Mouse (Mus musculus): ENCODE results near the gene 0610030E20Rik. TPM values are rescaled to one million over a fixed set of nuclear protein-coding genes. Genes with fewer than 3 reads are reported as not detected.

0610030E20Rik gene
- polyA plus RNA-seq, 1 experiment from 2014 or later = 16.8 TPM

DNA sequence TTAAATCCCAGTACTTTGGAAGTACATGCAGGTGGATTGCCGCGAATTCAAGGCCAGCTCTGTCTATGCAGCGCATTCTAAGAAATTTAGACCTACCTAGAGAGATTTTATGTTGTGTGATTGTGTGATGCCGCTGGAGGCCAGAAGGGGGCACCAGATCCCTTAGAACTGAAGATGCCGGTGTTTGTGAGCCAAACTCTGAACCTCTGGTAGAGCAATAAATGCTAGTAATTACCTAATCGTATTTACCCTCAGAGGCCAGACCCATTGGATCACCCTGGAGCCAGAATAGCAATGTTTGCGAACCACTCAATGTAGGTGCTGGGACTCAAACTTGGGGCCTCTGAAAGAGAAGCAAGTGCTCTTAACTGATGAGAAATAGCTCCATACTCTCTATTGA is 54.8 kb downstream of the 0610030E20Rik start:
- Histone ChIP-seq H3K4me1 (no peaks in the 10 kb centered on the region), H3K9me3 (no peaks in the 10 kb centered on the region), H3K4me2 (no peak overlapping the region), H3K36me3 (no peaks in the 10 kb centered on the region), H3K27me3 (replicated peaks) (no peaks in the 10 kb centered on the region), H3K9ac (no peak overlapping the region), H3K4me3 (no peak overlapping the region), H3K27ac (replicated peaks) (no peak overlapping the region)
- no peak for ATAC-seq (ENCODE audit: extremely low read depth, insufficient number of reproducible peaks, low FRiP score, low TSS enrichment)
- 31% methylated on average over 7 of the region's 7 CpGs for WGBS

Other genes with a start within 250 kb of the 0610030E20Rik start
- 50.2 and 50.8 TPM in 2 replicates for gene St3gal5, start 249.7 kb upstream of the 0610030E20Rik start, polyA plus RNA-seq (2015; fragmentation: Nextera tagmentation; extraction: Ambion mirVana)
- 13.3 and 13.7 TPM in 2 replicates for gene Atoh8, start 111.7 kb upstream of the 0610030E20Rik start, polyA plus RNA-seq (2015; fragmentation: Nextera tagmentation; extraction: Ambion mirVana)
- gene Sftpb, start 42.7 kb upstream of the 0610030E20Rik start, polyA plus RNA-seq (2015; fragmentation: Nextera tagmentation; extraction: Ambion mirVana) = 0.17 and 1.1 TPM in 2 replicates
- gene Usp39, start 2.1 kb upstream of the 0610030E20Rik start, polyA plus RNA-seq (2015; fragmentation: Nextera tagmentation; extraction: Ambion mirVana) = 30.7 TPM in 2 replicates
- 13.4 and 15.1 TPM in 2 replicates for gene Tmem150a, start 8.1 kb downstream of the 0610030E20Rik start, polyA plus RNA-seq (2015; fragmentation: Nextera tagmentation; extraction: Ambion mirVana)
- gene Rnf181, start 19.6 kb downstream of the 0610030E20Rik start, polyA plus RNA-seq (2015; fragmentation: Nextera tagmentation; extraction: Ambion mirVana) = 88.4 and 104 TPM in 2 replicates
- gene Vamp5, start 33.2 kb downstream of the 0610030E20Rik start, polyA plus RNA-seq (2015; fragmentation: Nextera tagmentation; extraction: Ambion mirVana) = 42.7 and 53.4 TPM in 2 replicates
- 127 and 150 TPM in 2 replicates for gene Vamp8, start 43.4 kb downstream of the 0610030E20Rik start, polyA plus RNA-seq (2015; fragmentation: Nextera tagmentation; extraction: Ambion mirVana)
- gene Ggcx, start 67.0 kb downstream of the 0610030E20Rik start, polyA plus RNA-seq (2015; fragmentation: Nextera tagmentation; extraction: Ambion mirVana) = 28.3 and 31.5 TPM in 2 replicates
- gene Mat2a, start 92.2 kb downstream of the 0610030E20Rik start, polyA plus RNA-seq (2015; fragmentation: Nextera tagmentation; extraction: Ambion mirVana) = 264 and 267 TPM in 2 replicates
- 0.21 TPM in 1 of 2 replicates, not detected in the other for gene Sh2d6, start 174.4 kb downstream of the 0610030E20Rik start, polyA plus RNA-seq (2015; fragmentation: Nextera tagmentation; extraction: Ambion mirVana)
- gene Capg, start 197.1 kb downstream of the 0610030E20Rik start, polyA plus RNA-seq (2015; fragmentation: Nextera tagmentation; extraction: Ambion mirVana) = 25.1 and 25.4 TPM in 2 replicates

All from heart, embryonic 13.5 days (tissue).